Mouse (Mus musculus): Measurements from ENCODE around the gene Carmil2. TPM values are rescaled to one million over a fixed set of nuclear protein-coding genes. Genes with fewer than 3 reads are reported as not detected.

The Carmil2 gene
- total and polyA plus RNA-seq, 3 experiments, result 9.5 to 62.7 TPM; not detected in 1

DNA sequence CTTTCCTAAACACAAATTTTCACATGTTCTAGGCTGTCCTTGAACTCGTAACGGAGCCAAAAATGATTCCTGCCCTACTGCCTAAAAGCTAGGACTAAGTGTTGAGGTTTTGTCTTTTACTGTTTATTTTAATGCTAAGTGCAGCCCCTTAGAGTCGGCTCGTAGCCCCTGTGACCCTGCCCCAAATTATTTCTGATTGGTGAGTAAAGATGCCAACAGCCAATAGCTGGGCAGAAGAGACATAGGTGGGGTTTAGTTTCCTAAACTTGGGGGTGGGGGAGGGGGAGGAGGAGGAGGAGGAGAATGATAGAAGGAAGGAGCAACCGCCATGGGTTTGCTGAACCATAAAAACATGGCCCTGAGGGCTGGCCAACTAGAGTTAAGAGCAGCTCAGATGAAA, 39.7 kb downstream of the Carmil2 start:
- Histone ChIP-seq H3K4me3 (ENCODE audit: control insufficient read depth in 1 of 2, insufficient read depth in 1 of 2, low read depth in 2 of 2, low read length in 2 of 2) (no peak overlapping the region), H3K27ac (ENCODE audit: control insufficient read depth, low read depth, low read length) (no peak overlapping the region), H3K4me1 (ENCODE audit: control insufficient read depth in 1 of 2, insufficient read depth in 2 of 2, low read length in 2 of 2) (no peaks in the 10 kb centered on the region), H3K36me3 (ENCODE audit: control insufficient read depth in 1 of 2, insufficient read depth in 2 of 2, low read length in 2 of 2) (no peaks in the 10 kb centered on the region), H3K79me2 (ENCODE audit: control insufficient read depth, insufficient read depth, low read length, poor library complexity) (no peaks in the 10 kb centered on the region), H3K27me3 (ENCODE audit: control insufficient read depth in 1 of 2, insufficient read depth in 2 of 2, low read length in 2 of 2) (no peaks in the 10 kb centered on the region), H3K9ac (ENCODE audit: control insufficient read depth, low read depth, low read length, poor library complexity, severe bottlenecking) (no peak overlapping the region), H3K9me3 (replicated peaks; ENCODE audit: insufficient read depth, low read length) (no peaks in the 10 kb centered on the region)
- TF ChIP-seq ZNF384 (IDR thresholded peaks at IDR 0.05; ENCODE audit: low read depth, low read length) (no peak), MAZ (IDR thresholded peaks at IDR 0.05; ENCODE audit: low read depth, low read length) (no peak), ZKSCAN1 (IDR thresholded peaks at IDR 0.05; ENCODE audit: low read depth, low read length) (no peak), JUND (IDR thresholded peaks at IDR 0.05; ENCODE audit: low read depth, low read length) (no peak), USF2 (IDR thresholded peaks at IDR 0.05; ENCODE audit: borderline replicate concordance in 1 of 2, insufficient read depth in 1 of 2, low read depth in 1 of 2, low read length in 2 of 2) (no peak), SMC3 (IDR thresholded peaks at IDR 0.05; ENCODE audit: low read depth, low read length) (no peak), MYC (IDR thresholded peaks at IDR 0.05; ENCODE audit: low read depth, low read length) (no peak), MXI1 (IDR thresholded peaks at IDR 0.05; ENCODE audit: low read depth, low read length) (no peak), HCFC1 (IDR thresholded peaks at IDR 0.05; ENCODE audit: low read depth, low read length) (no peak), UBTF (IDR thresholded peaks at IDR 0.05; ENCODE audit: borderline replicate concordance, insufficient read depth, low read depth, low read length) (no peak), ZC3H11A (IDR thresholded peaks at IDR 0.05; ENCODE audit: low read depth, low read length) (no peak), NRF1 (IDR thresholded peaks at IDR 0.05; ENCODE audit: insufficient read depth, low read depth, low read length, poor library complexity, severe bottlenecking) (no peak), MAFK (IDR thresholded peaks at IDR 0.05; ENCODE audit: borderline replicate concordance, low read depth, low read length) (no peak), MEF2A (IDR thresholded peaks at IDR 0.05; ENCODE audit: extremely low read depth, insufficient replicate concordance, low read depth, low read length, poor library complexity, severe bottlenecking) (no peak), POLR2A (IDR thresholded peaks at IDR 0.05; ENCODE audit: control insufficient read depth in 1 of 2, insufficient read depth in 1 of 2, low read depth in 1 of 2, low read length in 2 of 2, poor library complexity in 1 of 2) (no peak), POLR2AphosphoS2 (IDR thresholded peaks at IDR 0.05; ENCODE audit: low read length) (no peak), ZMIZ1 (IDR thresholded peaks at IDR 0.05; ENCODE audit: low read depth, low read length) (no peak), ELF1 (IDR thresholded peaks at IDR 0.05; ENCODE audit: low read depth, low read length) (no peak), SIN3A (IDR thresholded peaks at IDR 0.05; ENCODE audit: low read length) (no peak)
- no peak for DNase-seq (ENCODE audit: low read depth, low spot score)

Data from MEL (cell line).